22 mouse cellular contexts compared by ENCODE assay signal in genomic region chr14:60935705-60936104, GRCm38 (mm10).
DNase-seq lines count a peak whose midpoint lies in the region; ATAC-seq and TF ChIP-seq lines count a peak whose summit lies in the region.
"Had no signal": no experiment of that assay in that cellular context is flagged by ENCODE, and none has a peak within 500 bp of the region (broad histone marks: within the 10 kb centered on the region; RNA-seq: fewer than 3 reads in every experiment).

No protein-coding gene starts in this region.

- DNase-seq in testis, postnatal 14 days (ENCODE audit: low spot score), result no peak
- DNase-seq in 416B (ENCODE audit: low read depth) (peak; percentile 4), CH12.LX (ENCODE audit: extremely low read depth) (peak; percentile 24)
- no peak for DNase-seq in forebrain, postnatal 0 days
- DNase-seq in cerebellum, adult 9-10 months, result no peak
- DNase-seq: adrenal gland, adult 2 months; adrenal gland, adult 8-10 months; adrenal gland, postnatal 10 days; adrenal gland, postnatal 14 days; adrenal gland, postnatal 25 days; adrenal gland, postnatal 36 days; B cell, adult 2 months; cerebellum, adult 11 months; cerebellum, adult 11-12 months; cerebellum, adult 18-20 months; cerebellum, adult 2 months; cerebellum, adult 8-10 months had no signal

- no peak overlapping the region for H3K4me3 ChIP-seq in testis, adult 2 months (ENCODE audit: control insufficient read depth, low read depth, low read length)
- H3K4me3 ChIP-seq in CH12.LX (replicated peaks in 1 of 3; ENCODE audit: low read depth in 2 of 3, low read length in 2 of 3, poor library complexity in 1 of 3), result peak overlapping the region in 1 of 3 experiments; percentile 28
- H3K4me3 ChIP-seq in forebrain, postnatal 0 days (ENCODE audit: low read depth, low read length), result no peak overlapping the region

- H3K27me3 ChIP-seq in testis, adult 2 months (ENCODE audit: control insufficient read depth, insufficient read depth, low read length), result no peaks in the 10 kb centered on the region
- no peaks in the 10 kb centered on the region for H3K27me3 ChIP-seq in CH12.LX (replicated peaks)
- no peaks in the 10 kb centered on the region for H3K27me3 ChIP-seq in forebrain, postnatal 0 days (ENCODE audit: insufficient read depth, low read length)

- TF ChIP-seq CTCF in testis, adult 2 months (IDR thresholded peaks at IDR 0.05; ENCODE audit: control insufficient read depth, insufficient read depth, insufficient replicate concordance, low read depth, low read length), result no peak
- TF ChIP-seq CTCF in CH12.LX (conservative IDR thresholded peaks at IDR 0.05 in 1 of 2, IDR thresholded peaks at IDR 0.05 in 1 of 2; ENCODE audit: low read depth in 2 of 2, low read length in 2 of 2), result no peak
- TF ChIP-seq CTCF in forebrain, postnatal 0 days (IDR thresholded peaks at IDR 0.05; ENCODE audit: low read depth), result no peak

- no peak for ATAC-seq in forebrain, postnatal 0 days
- ATAC-seq: activated CD4-positive, CD25-positive, alpha-beta regulatory T cell, adult 4 months; CD4-positive, CD25-positive, alpha-beta regulatory T cell, adult 4 months; Patski had no signal

- dilution Hi-C loops in CH12.LX (cut with MboI; ENCODE audit: extremely low pct_ligation_motif_present, extremely low pct_unique_long_range_greater_than_20kb, low sequenced_read_pairs), result no loop called here

- in situ Hi-C loops in CH12.LX (cut with MboI; ENCODE audit: low pct_ligation_motif_present, low pct_unique_long_range_greater_than_20kb, low sequenced_read_pairs), result no loop called here

- no peak for TF ChIP-seq POLR2A in testis, adult 2 months (IDR thresholded peaks at IDR 0.05; ENCODE audit: control insufficient read depth, low read depth, low read length)
- TF ChIP-seq POLR2A in CH12.LX (IDR thresholded peaks at IDR 0.05; ENCODE audit: low read depth, low read length), result no peak

- 83% methylated on average over 5 of the region's 5 CpGs for WGBS in forebrain, postnatal 0 days

- no peak for TF ChIP-seq EP300 in CH12.LX (IDR thresholded peaks at IDR 0.05; ENCODE audit: low read length)

- no peak for TF ChIP-seq RAD21 in CH12.LX (IDR thresholded peaks at IDR 0.05; ENCODE audit: low read depth, low read length)

- no peak overlapping the region for H3K9ac ChIP-seq in CH12.LX (ENCODE audit: insufficient read depth, low read depth)
- H3K9ac ChIP-seq in forebrain, postnatal 0 days, result no peak overlapping the region

- H3K4me1 ChIP-seq in testis, adult 2 months (ENCODE audit: control insufficient read depth, insufficient read depth, low read length), result no peaks in the 10 kb centered on the region
- peaks cover 0 to 8% of the 10 kb centered on the region in 2 experiments; a peak in 2 of 4 replicates for H3K4me1 ChIP-seq in CH12.LX (ENCODE audit: control insufficient read depth in 1 of 2, insufficient read depth in 2 of 2)
- no peaks in the 10 kb centered on the region for H3K4me1 ChIP-seq in forebrain, postnatal 0 days (ENCODE audit: insufficient read depth)

- no peak overlapping the region for H3K4me2 ChIP-seq in CH12.LX (ENCODE audit: insufficient read depth, low read depth, poor library complexity, severe bottlenecking)
- no peak overlapping the region for H3K4me2 ChIP-seq in forebrain, postnatal 0 days (ENCODE audit: low read depth)

- no peaks in the 10 kb centered on the region for H3K79me2 ChIP-seq in CH12.LX (replicated peaks; ENCODE audit: control insufficient read depth, extremely low read depth, insufficient read depth, poor library complexity, severe bottlenecking)

- H3K9me3 ChIP-seq in CH12.LX (replicated peaks; ENCODE audit: low read length), result no peaks in the 10 kb centered on the region
- no peaks in the 10 kb centered on the region for H3K9me3 ChIP-seq in forebrain, postnatal 0 days (ENCODE audit: low read length)
- H3K9me3 ChIP-seq: G1E had no signal

- H3K27ac ChIP-seq in testis, adult 2 months (ENCODE audit: control insufficient read depth, insufficient read depth, low read depth, low read length), result peak overlapping the region; percentile 21; the same call in 1 of the 2 replicates
- H3K27ac ChIP-seq in CH12.LX (ENCODE audit: insufficient read depth, low read depth), result no peak overlapping the region
- H3K27ac ChIP-seq in forebrain, postnatal 0 days (ENCODE audit: low read depth, low read length), result no peak overlapping the region

- H3K36me3 ChIP-seq in testis, adult 2 months (ENCODE audit: control insufficient read depth, insufficient read depth, low read length), result no peaks in the 10 kb centered on the region
- H3K36me3 ChIP-seq in CH12.LX (replicated peaks in 1 of 2; ENCODE audit: control insufficient read depth in 1 of 2, insufficient read depth in 1 of 2, low read length in 1 of 2), result no peaks in the 10 kb centered on the region
- no peaks in the 10 kb centered on the region for H3K36me3 ChIP-seq in forebrain, postnatal 0 days (ENCODE audit: insufficient read depth)
- H3K36me3 ChIP-seq: G1E had no signal

TF ChIP-seq in CH12.LX, 34 proteins besides CTCF, POLR2A, EP300 and RAD21:
- TF ChIP-seq TCF12 (IDR thresholded peaks at IDR 0.05; ENCODE audit: low read depth, low read length) (no peak), MXI1 (IDR thresholded peaks at IDR 0.05; ENCODE audit: low read depth, low read length) (no peak), CHD2 (IDR thresholded peaks at IDR 0.05; ENCODE audit: low read length) (no peak), ZNF384 (IDR thresholded peaks at IDR 0.05; ENCODE audit: low read depth, low read length) (no peak), IRF4 (IDR thresholded peaks at IDR 0.05; ENCODE audit: low read depth, low read length) (peak; percentile 84; the same call in 1 of the 2 replicates), NELFE (IDR thresholded peaks at IDR 0.05; ENCODE audit: low read depth, low read length) (no peak), JUND (conservative IDR thresholded peaks at IDR 0.05; ENCODE audit: low read depth, low read length) (peak; percentile 57), SIN3A (IDR thresholded peaks at IDR 0.05; ENCODE audit: low read length) (no peak), TBP (conservative IDR thresholded peaks at IDR 0.05; ENCODE audit: low read depth, low read length) (no peak), UBTF (IDR thresholded peaks at IDR 0.05; ENCODE audit: low read depth, low read length) (no peak), HCFC1 (IDR thresholded peaks at IDR 0.05; ENCODE audit: low read depth, low read length) (no peak), ZMIZ1 (IDR thresholded peaks at IDR 0.05; ENCODE audit: low read depth, low read length) (no peak), MAZ (IDR thresholded peaks at IDR 0.05; ENCODE audit: low read depth, low read length) (no peak), KAT2A (IDR thresholded peaks at IDR 0.05; ENCODE audit: insufficient replicate concordance, low read length) (no peak), MAFK (IDR thresholded peaks at IDR 0.05; ENCODE audit: insufficient replicate concordance, low read length) (0 out of 2 replicates have a peak, but pooled peaks have one; percentile 7), ELF1 (IDR thresholded peaks at IDR 0.05; ENCODE audit: low read depth, low read length) (no peak), JUN (IDR thresholded peaks at IDR 0.05; ENCODE audit: insufficient read depth, low read depth, low read length) (peak; percentile 54), MYC (IDR thresholded peaks at IDR 0.05; ENCODE audit: low read depth, low read length) (no peak), PAX5 (IDR thresholded peaks at IDR 0.05; ENCODE audit: low read length) (no peak), RCOR1 (conservative IDR thresholded peaks at IDR 0.05; ENCODE audit: low read depth, low read length) (no peak), ETS1 (conservative IDR thresholded peaks at IDR 0.05; ENCODE audit: low read depth, low read length) (peak; percentile 52), USF1 (IDR thresholded peaks at IDR 0.05; ENCODE audit: low read depth, low read length) (no peak), BHLHE40 (IDR thresholded peaks at IDR 0.05; ENCODE audit: low read depth, low read length) (0 out of 2 replicates have a peak, but pooled peaks have one; percentile 31), ZKSCAN1 (IDR thresholded peaks at IDR 0.05; ENCODE audit: borderline replicate concordance, low read depth, low read length) (no peak), MAX (IDR thresholded peaks at IDR 0.05; ENCODE audit: low read length) (no peak), NRF1 (IDR thresholded peaks at IDR 0.05; ENCODE audit: low read depth, low read length) (no peak), CHD1 (IDR thresholded peaks at IDR 0.05; ENCODE audit: low read depth, low read length) (no peak), E2F4 (IDR thresholded peaks at IDR 0.05; ENCODE audit: insufficient replicate concordance, low read depth, low read length) (no peak), POLR2AphosphoS2 (IDR thresholded peaks at IDR 0.05; ENCODE audit: low read depth, low read length) (no peak), MEF2A (IDR thresholded peaks at IDR 0.05; ENCODE audit: borderline replicate concordance, low read depth, low read length) (no peak), USF2 (conservative IDR thresholded peaks at IDR 0.05; ENCODE audit: low read depth, low read length) (no peak), GABPA (IDR thresholded peaks at IDR 0.05; ENCODE audit: insufficient replicate concordance, low read depth, low read length) (0 out of 2 replicates have a peak, but pooled peaks have one; percentile 26), SMC3 (IDR thresholded peaks at IDR 0.05; ENCODE audit: low read depth, low read length) (no peak), ZC3H11A (IDR thresholded peaks at IDR 0.05; ENCODE audit: low read depth, low read length) (no peak)

Comparison
In these comparisons a context has a peak if more than half of its experiments do, and no peak if none do; other contexts are left out.
1. DNase-seq: peak in 416B (single experiment) and CH12.LX (single experiment); none in testis, postnatal 14 days (single experiment), forebrain, postnatal 0 days (single experiment) and cerebellum, adult 9-10 months (single experiment).